Mouse (Mus musculus) embryonic facial prominence, embryonic 15.5 days (tissue): ENCODE results near the gene Adipor2. TPM values are rescaled to one million over a fixed set of nuclear protein-coding genes. Genes with fewer than 3 reads are reported as not detected.

ENCODE experiments used
- ATAC-seq: fragments of 200-750 bp; cut with Nextera tagmentation; 2 replicates; pipeline ENCODE4 v1.8.0; 2017; ENCODE audit warnings: low read depth, moderate TSS enrichment; ENCODE audit not compliant: insufficient number of reproducible peaks, low FRiP score, low TSS enrichment
- H3K27ac ChIP-seq: fragments of 300-500 bp; sonication (generic); replicated peaks from 2 replicates; pipeline ENCODE4 v1.5.1; 2015; ENCODE audit warnings: mild to moderate bottlenecking, inconsistent platforms
- H3K27me3 ChIP-seq: fragments of 300-500 bp; sonication (generic); 2 replicates; pipeline ENCODE4 v1.6.1; 2015; ENCODE audit warnings: inconsistent platforms
- H3K36me3 ChIP-seq: fragments of 300-500 bp; sonication (generic); 2 replicates; pipeline ENCODE4 v1.6.1; 2015; ENCODE audit warnings: mild to moderate bottlenecking, inconsistent platforms
- H3K4me1 ChIP-seq: fragments of 300-500 bp; sonication (generic); 2 replicates; pipeline ENCODE4 v1.6.1; 2015; ENCODE audit warnings: inconsistent platforms
- H3K4me2 ChIP-seq: fragments of 300-500 bp; sonication (generic); replicated peaks from 2 replicates; pipeline ENCODE4 v1.6.1; 2015; ENCODE audit warnings: mild to moderate bottlenecking, inconsistent platforms
- H3K4me3 ChIP-seq: fragments of 300-500 bp; sonication (generic); replicated peaks from 2 replicates; pipeline ENCODE4 v1.5.1; 2015; ENCODE audit warnings: mild to moderate bottlenecking, inconsistent platforms
- H3K9ac ChIP-seq: fragments of 300-500 bp; sonication (generic); 2 replicates; pipeline ENCODE4 v1.6.1; 2015; ENCODE audit warnings: inconsistent platforms
- H3K9me3 ChIP-seq: fragments of 300-500 bp; sonication (generic); replicated peaks from 2 replicates; pipeline ENCODE4 v1.6.1; 2016; ENCODE audit warnings: inconsistent platforms
- WGBS: fragments of 180-500 bp; shearing (Covaris S2); methylation state at CpG from one replicate; pipeline ENCODE4 v1.1.7; 2015; 5-methylcytosine and 5-hydroxymethylcytosine counted together
- polyA plus RNA-seq: library from polyadenylated mRNA; unstranded; fragments of >200 nt; fragmentation: Nextera tagmentation; extraction: Ambion mirVana; gene quantifications from 2 replicates; pipeline ENCODE4 v1.2.1, GENCODE M21; 2015

Gene Adipor2
- polyA plus RNA-seq, 1 experiment from 2014 or later, result 42.9 TPM

DNA sequence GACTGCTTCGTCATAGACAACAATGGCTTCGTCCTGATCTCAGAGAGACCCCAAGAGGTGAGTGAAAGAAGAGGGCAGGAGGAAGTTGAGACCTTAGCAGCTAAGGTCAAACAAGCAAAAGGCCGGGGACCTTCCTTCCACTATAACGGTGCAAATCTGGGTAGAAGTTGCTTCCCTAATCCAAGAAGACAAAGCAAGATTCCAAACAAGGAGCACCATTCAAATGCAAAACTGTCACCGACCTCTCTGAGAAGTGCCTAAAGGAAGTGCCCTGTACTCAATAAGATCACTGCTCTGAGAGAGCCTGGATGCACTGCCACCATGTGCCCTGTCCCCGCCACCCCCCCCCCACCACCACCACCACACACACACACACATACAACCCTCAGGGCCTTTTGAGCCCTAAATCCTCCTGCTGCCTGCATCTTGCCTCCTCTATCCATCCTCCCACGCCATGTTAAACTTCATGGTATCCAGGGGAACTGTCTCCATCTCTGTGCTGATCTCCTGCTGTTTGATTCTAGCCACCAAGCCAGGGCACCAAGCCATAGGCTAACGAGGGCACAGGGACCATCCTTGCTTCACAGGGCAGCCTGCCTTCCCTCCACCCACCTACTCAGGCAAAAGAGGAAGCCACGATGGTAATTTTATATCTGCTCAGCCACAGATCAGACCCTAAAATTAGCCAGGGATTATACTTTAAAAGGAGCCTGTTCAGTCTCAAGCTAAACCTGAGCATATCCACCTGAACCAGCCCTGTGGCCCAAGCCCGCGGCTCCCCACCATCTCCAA lies 79.2 kb downstream of the Adipor2 start:
- Histone ChIP-seq H3K9ac (no peak overlapping the region), H3K27me3 (no peaks in the 10 kb centered on the region), H3K4me3 (no peak overlapping the region), H3K27ac (no peak overlapping the region), H3K4me1 (no peaks in the 10 kb centered on the region), H3K36me3 (no peaks in the 10 kb centered on the region), H3K4me2 (no peak overlapping the region), H3K9me3 (no peaks in the 10 kb centered on the region)
- 30% methylated on average over 11 of the region's 11 CpGs for WGBS
- no peak for ATAC-seq

DNA sequence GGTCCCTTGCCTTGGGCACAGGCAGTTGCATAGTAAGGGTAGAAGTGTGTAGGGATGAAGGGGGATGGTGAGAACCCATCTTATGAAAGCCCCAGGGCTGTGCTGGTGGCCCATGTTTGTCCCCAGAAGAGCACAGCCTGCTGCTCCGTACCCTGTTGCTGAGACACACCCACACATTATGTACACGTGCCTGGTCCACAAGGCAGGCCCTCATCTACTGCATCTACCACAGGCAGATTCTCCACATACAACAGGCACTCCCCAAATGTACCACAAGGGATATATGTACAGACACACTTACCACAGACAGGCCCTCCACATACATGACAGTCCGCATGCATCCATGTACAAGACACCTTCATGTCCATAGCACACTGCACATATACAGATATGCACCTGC lies 80.2 kb downstream of the Adipor2 start:
- Histone ChIP-seq H3K27ac (no peak overlapping the region), H3K4me2 (no peak overlapping the region), H3K9ac (no peak overlapping the region), H3K4me3 (no peak overlapping the region), H3K4me1 (no peaks in the 10 kb centered on the region), H3K27me3 (peaks cover 3% of the 10 kb centered on the region; the same call in 1 of the 2 replicates), H3K9me3 (no peaks in the 10 kb centered on the region), H3K36me3 (no peaks in the 10 kb centered on the region)
- WGBS, result 59% methylated on average over 3 of the region's 3 CpGs
- ATAC-seq, result no peak

DNA sequence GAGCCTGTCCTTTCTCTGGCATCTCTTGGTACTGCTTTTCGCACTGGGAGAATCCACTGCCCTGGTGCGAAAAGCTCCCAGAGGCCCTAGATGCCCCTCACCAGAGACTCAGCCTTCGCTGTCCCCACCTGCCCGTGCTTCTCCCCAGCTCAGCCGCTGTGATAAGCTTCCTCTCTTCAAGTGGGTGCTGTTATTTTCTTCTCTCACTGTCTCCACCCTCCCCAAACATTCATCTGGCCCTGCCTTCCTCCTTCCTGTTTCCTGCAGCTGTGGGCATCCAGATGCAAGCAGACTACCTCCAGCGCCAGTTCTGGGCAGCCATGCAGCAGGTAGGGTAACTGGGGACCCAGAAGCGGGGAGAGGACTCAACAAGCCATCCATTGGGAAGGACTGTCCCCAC lies 81.4 kb downstream of the Adipor2 start:
- H3K36me3 ChIP-seq, result no peaks in the 10 kb centered on the region
- no peaks in the 10 kb centered on the region for H3K9me3 ChIP-seq
- peaks cover 13% of the 10 kb centered on the region for H3K27me3 ChIP-seq
- H3K4me3 ChIP-seq, result no peak overlapping the region
- ATAC-seq, result no peak
- no peak overlapping the region for H3K9ac ChIP-seq
- H3K4me2 ChIP-seq, result no peak overlapping the region
- 83% methylated on average over 7 of the region's 7 CpGs for WGBS
- no peaks in the 10 kb centered on the region for H3K4me1 ChIP-seq
- no peak overlapping the region for H3K27ac ChIP-seq

DNA sequence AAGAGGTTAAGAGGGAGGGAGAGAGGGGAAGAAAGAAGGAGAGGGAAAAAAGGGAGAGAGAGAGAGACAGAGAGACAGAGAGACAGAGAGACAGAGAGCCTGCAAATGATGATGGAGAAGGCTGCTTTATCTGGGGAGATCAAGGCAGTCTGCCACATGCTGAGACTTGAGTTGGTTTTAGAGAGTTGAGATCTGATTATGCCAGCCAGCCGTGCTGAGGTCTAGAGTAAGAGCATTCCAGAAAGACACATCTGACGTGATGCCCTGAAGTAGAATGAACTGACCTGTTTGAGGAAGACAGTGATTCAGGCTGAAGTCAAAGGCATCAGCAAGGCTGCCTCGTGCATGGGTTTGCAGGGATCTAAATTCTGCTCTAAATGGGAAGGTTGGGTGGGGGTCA lies 83.7 kb downstream of the Adipor2 start:
- ATAC-seq, result no peak
- Histone ChIP-seq H3K4me2 (no peak overlapping the region), H3K36me3 (no peaks in the 10 kb centered on the region), H3K4me1 (peaks cover 21% of the 10 kb centered on the region), H3K27ac (no peak overlapping the region), H3K4me3 (no peak overlapping the region), H3K27me3 (peaks cover 36% of the 10 kb centered on the region), H3K9me3 (no peaks in the 10 kb centered on the region), H3K9ac (no peak overlapping the region)
- WGBS, result 27% methylated on average over 3 of the region's 3 CpGs

DNA sequence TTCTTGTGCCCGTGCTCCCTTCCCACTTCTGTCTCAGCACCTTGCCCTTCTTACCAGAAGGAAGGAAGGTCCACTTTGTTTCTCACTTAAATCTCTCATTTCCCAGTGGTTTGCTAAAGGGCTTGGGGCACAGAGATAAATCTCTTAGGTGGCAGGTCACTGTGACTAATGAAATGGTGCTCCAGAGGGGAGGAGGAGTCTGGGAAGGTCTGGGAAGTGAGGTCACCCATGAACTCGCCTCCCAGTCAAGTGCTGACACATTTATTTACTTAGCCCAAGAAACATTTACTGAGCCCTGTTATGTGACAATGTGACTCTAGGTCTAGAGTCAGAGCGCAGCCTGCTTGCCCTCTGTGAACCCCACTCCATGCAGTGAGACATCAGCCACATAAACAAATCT lies 84.3 kb downstream of the Adipor2 start:
- no peak for ATAC-seq
- Histone ChIP-seq H3K9me3 (no peaks in the 10 kb centered on the region), H3K27me3 (peaks cover 41% of the 10 kb centered on the region), H3K36me3 (no peaks in the 10 kb centered on the region), H3K4me2 (no peak overlapping the region), H3K4me1 (peaks cover 21% of the 10 kb centered on the region), H3K4me3 (no peak overlapping the region), H3K27ac (no peak overlapping the region), H3K9ac (no peak overlapping the region)
- WGBS, result 14% methylated on average over 3 of the region's 3 CpGs

DNA sequence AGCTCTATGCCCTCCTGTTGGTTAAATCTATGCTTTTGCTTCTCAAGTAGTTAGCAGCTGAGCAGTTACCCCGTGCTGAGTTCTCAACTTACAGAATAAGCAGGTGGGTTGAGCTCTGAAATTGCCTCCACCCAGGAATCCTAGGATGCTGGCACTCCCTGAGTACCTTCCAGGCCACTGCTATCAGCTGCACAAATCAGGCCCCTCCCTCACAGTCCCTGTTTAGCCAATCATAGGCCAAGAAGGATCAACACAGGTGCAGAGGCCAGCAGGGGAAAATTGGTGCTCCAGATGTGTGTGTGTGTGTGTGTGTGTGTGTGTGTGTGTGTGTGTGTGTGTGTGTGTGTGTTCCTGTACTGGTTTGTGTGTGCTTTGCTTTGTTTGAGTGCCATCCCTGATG lies 85.4 kb downstream of the Adipor2 start:
- H3K4me2 ChIP-seq, result no peak overlapping the region
- H3K4me1 ChIP-seq, result peaks cover 21% of the 10 kb centered on the region
- H3K27me3 ChIP-seq, result peaks cover 52% of the 10 kb centered on the region
- no peak overlapping the region for H3K9ac ChIP-seq
- H3K36me3 ChIP-seq, result no peaks in the 10 kb centered on the region
- H3K9me3 ChIP-seq, result no peaks in the 10 kb centered on the region
- WGBS, result 9% methylated on average over 1 of the region's 1 CpGs
- ATAC-seq, result no peak
- H3K27ac ChIP-seq, result no peak overlapping the region
- no peak overlapping the region for H3K4me3 ChIP-seq

DNA sequence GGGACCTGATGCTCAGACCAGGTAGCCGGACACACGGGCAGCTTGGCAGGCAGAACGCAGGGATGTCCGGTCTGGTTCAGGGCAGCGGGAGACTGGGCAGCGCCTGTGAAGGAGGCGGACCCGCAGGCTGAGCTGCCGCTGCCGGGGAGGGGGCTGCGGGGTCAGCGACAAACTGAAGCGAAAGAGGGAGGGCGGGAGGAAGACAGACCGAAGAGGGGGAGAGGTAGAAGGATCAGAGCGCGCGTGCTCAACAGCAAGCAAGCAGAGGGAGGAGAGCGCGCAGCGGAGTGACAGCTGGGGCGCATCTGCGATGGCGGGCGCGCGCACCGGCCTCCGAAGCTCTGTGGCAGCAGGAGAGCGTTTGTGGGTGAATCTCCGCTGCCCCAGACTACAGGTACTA lies 87.0 kb downstream of the Adipor2 start, which contains the start of gene Lrtm2:
TSS of gene Lrtm2 (minus strand) at position 261 of the 400 bp plus-strand sequence.
- Histone ChIP-seq H3K9me3 (no peaks in the 10 kb centered on the region), H3K36me3 (no peaks in the 10 kb centered on the region), H3K4me2 (peak within 1 kb of the TSS; percentile 52), H3K27me3 (peaks cover 53% of the 10 kb centered on the region), H3K27ac (no peak within 1 kb of the TSS), H3K4me1 (peaks cover 21% of the 10 kb centered on the region), H3K4me3 (peak within 1 kb of the TSS; percentile 34), H3K9ac (no peak within 1 kb of the TSS)
- WGBS, result under 1% methylated on average over 30 of the region's 31 CpGs
- ATAC-seq, result no peak

DNA sequence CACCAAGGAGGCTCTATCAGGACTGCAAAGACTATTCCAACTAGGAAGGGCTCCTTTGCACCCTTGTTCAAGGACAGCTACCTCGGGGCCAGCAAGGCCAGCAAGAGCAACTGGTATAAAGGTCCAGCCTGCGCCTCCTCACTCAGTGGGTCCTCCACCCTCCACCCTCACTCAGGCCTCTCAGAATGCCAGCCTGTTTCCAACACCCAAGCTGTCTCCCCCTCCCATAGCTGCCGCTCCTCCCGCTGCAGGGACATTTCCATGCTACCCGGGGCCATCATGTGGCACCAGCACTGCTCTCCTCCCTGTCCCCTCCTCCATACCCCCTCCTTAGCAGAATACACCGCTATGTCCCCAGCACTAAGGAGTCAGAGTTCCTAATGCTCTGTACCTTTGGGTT lies 87.6 kb downstream of the Adipor2 start:
- Histone ChIP-seq H3K4me1 (peaks cover 21% of the 10 kb centered on the region), H3K4me3 (no peak overlapping the region), H3K9ac (no peak overlapping the region), H3K4me2 (peak overlapping the region; percentile 52), H3K27ac (no peak overlapping the region), H3K36me3 (no peaks in the 10 kb centered on the region), H3K27me3 (peaks cover 53% of the 10 kb centered on the region), H3K9me3 (no peaks in the 10 kb centered on the region)
- 16% methylated on average over 6 of the region's 6 CpGs for WGBS
- no peak for ATAC-seq

DNA sequence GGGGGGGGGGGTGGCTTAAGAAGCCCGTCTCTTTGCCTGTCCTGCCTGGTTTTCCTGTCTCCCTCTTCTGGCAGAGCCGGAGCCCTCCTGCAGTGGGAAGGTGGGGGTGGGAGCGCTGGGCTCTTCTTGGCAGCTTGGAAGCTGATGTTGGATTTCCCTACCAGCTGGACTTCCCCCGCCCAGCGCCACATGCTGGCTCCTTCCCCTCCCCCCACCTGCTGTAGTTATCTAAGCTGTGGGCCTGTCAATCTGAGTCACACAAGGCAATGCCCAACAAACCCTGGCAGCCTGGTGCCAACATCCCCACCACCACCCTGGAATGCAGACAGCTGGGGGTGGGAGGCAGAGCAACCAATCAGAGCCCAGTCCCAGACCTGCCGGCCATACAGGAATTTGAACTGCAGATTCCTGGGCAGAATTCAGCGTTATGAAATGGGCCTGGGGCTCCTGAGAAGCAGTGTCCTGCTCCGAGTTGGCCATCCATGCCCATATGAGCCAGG lies 88.2 kb downstream of the Adipor2 start:
- Histone ChIP-seq H3K27me3 (peaks cover 57% of the 10 kb centered on the region), H3K4me1 (peaks cover 21% of the 10 kb centered on the region), H3K27ac (no peak overlapping the region), H3K36me3 (no peaks in the 10 kb centered on the region), H3K4me2 (no peak overlapping the region), H3K4me3 (no peak overlapping the region), H3K9ac (no peak overlapping the region), H3K9me3 (no peaks in the 10 kb centered on the region)
- peak; percentile 31; the same call in 1 of the 2 replicates for ATAC-seq
- WGBS, result 2% methylated on average over 8 of the region's 8 CpGs

DNA sequence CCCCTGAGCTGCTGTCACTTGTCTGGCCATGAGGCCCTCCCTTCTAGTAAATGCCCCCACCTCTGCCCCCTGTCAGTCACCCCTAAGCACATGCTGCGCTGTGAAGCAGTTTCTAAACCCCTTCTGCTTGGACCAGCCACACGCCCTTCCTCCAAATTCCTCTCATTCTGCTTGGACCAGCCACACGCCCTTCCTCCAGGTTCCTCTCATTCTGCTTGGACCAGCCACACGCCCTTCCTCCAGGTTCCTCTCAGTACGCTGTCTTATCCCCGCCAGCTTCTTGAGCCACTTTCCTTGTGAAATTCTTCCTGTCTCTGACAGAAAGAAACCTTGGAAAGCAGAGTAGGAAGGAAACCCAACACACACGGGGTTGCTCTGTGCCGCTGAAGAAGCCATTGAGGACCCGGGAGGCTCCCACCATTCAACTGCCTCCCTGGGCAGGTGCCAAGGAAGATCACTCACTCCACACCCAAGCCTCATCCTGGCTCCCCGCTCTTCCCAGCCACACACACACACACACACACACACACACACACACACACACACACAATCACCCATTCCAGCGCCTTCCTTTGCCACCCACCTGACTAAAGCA lies 88.9 kb downstream of the Adipor2 start:
- Histone ChIP-seq H3K4me1 (peaks cover 21% of the 10 kb centered on the region), H3K36me3 (no peaks in the 10 kb centered on the region), H3K27ac (no peak overlapping the region), H3K27me3 (peaks cover 57% of the 10 kb centered on the region), H3K9me3 (no peaks in the 10 kb centered on the region), H3K9ac (no peak overlapping the region), H3K4me2 (no peak overlapping the region), H3K4me3 (no peak overlapping the region)
- 5% methylated on average over 11 of the region's 11 CpGs for WGBS
- ATAC-seq, result no peak

DNA sequence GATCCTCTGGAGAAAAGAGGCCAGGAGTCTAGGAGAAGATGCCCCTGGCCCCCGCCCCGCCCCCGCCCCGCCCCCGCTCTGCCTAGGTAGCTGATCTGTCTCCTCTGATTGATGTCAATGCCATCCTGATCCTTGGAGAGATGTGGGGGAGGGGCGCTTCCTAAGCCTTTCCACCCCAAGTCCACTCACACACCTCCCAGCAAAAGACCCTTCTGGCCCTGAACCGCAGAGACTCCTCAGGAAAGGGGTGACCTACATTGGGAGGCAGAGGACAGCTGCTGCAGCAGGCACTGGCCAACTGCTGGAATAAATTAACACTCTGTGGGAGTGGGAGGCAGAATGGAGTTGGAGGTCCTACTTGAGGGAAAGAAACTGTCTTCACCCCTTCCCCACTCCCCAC lies 91.0 kb downstream of the Adipor2 start:
- Histone ChIP-seq H3K4me1 (peaks cover 21% of the 10 kb centered on the region), H3K9ac (no peak overlapping the region), H3K9me3 (no peaks in the 10 kb centered on the region), H3K4me3 (no peak overlapping the region), H3K4me2 (no peak overlapping the region), H3K27ac (no peak overlapping the region), H3K36me3 (no peaks in the 10 kb centered on the region), H3K27me3 (peaks cover 51% of the 10 kb centered on the region)
- ATAC-seq, result no peak
- WGBS, result 28% methylated on average over 7 of the region's 7 CpGs
